Mouse (Mus musculus) Patski (cell line): ENCODE results near the gene Myo1c. TPM values are rescaled to one million over a fixed set of nuclear protein-coding genes. Genes with fewer than 3 reads are reported as not detected.

Source experiments
- ATAC-seq: fragments of 100-300 bp; one replicate; pipeline ENCODE4 v1.8.0; 2021
- CTCF ChIA-PET: fragments of 350-600 bp; sonication (Branson Sonifier 250); formaldehyde crosslinking; loops from one replicate; lab custom pipeline; 2022; ENCODE audit warnings: inconsistent platforms; lab: Charles Lee
- POLR2A ChIA-PET: fragments of 350-600 bp; sonication (Branson Sonifier 250); formaldehyde crosslinking; loops from one replicate; lab custom pipeline; 2022; ENCODE audit warnings: antibody characterized with exemption, inconsistent platforms; lab: Charles Lee
- DNase-seq: peaks from one replicate; pipeline ENCODE4 v3.0.0-alpha.2; 2011; ENCODE audit warnings: low read depth, low spot score
- H3K27me3 ChIP-seq: fragments of 371-371 bp; one replicate; pipeline ENCODE4 v1.5.1; 2021
- CTCF ChIP-seq: fragments of 100-300 bp; IDR thresholded peaks from one replicate; pipeline ENCODE4 v1.5.1; 2021
- in situ Hi-C: fragments of 300-500 bp; cut with MboI; formaldehyde crosslinking; loops from 3 replicates; pipeline ENCODE4 v1.11.1; 2018; ENCODE audit warnings: low pct_unique_long_range_greater_than_20kb, mixed read lengths
- polyA plus RNA-seq: library from polyadenylated mRNA; unstranded; gene quantifications from one replicate; pipeline ENCODE4 v1.2.3, GENCODE M21; 2021

The Myo1c gene
- polyA plus RNA-seq, result 121 TPM

- DNase-seq (no peak), ATAC-seq (no peak)
- ChIA-PET POLR2A (interaction anchor here (1.4 to 1.7 kb wide), 2 partner anchors 18 to 27 kb away, joined by 3 to 5 read pairs; no protein-coding TSS in a partner anchor), CTCF (interaction anchor here (1.0 to 1.5 kb wide), 3 partner anchors 9 to 90 kb away, joined by 3 read pairs; no protein-coding TSS in a partner anchor)
- in situ Hi-C loops, result no loop called here
- no peak for TF ChIP-seq CTCF
- H3K27me3 ChIP-seq, result no peaks in the 10 kb centered on the region
These were observed at the start of gene Myo1c for GRCm38 (mm10) chr11:75650311-75650710. Gene Myo1c (plus strand): TSS chr11:75650504.

GRCm38 (mm10) chr11:75604826-75605225 is 45.5 kb upstream of the Myo1c start:
- CTCF ChIA-PET, result no interaction called here
- no peak for TF ChIP-seq CTCF
- ATAC-seq, result no peak

DNA sequence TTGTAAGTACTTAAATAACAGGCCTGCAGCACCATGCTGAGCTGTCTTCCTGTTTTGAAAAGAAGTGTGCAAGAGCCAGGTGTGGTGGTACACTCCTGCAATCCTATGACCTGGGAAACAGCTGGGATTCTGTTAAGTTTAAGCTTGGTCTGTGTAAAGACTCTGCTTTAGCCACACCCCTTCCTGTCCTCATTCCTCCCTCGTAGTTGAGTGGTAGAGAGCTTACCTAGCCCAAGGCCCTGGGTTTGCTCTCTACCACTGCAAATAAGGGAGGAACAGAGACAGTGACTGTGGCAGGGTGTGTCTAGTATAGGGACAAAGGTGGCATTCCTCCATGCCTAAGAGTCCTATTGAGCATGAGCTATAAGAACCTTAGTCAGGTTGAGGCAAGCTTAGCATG is 45.0 kb upstream of the Myo1c start:
- in situ Hi-C loops, result no loop called here
- DNase-seq (no peak), ATAC-seq (no peak)
- H3K27me3 ChIP-seq, result no peaks in the 10 kb centered on the region
- POLR2A ChIA-PET, result interaction anchor here (1.5 kb wide), 1 partner anchor 13 kb away, joined by 5 read pairs; no protein-coding TSS in a partner anchor
- TF ChIP-seq CTCF, result no peak
- CTCF ChIA-PET, result interaction anchor here (0.7 kb wide), 1 partner anchor 75 kb away, joined by 3 read pairs; no protein-coding TSS in a partner anchor

More at GRCm38 (mm10) chr11:75604826-75605225, 45.5 kb upstream of the Myo1c start:
- no peak for DNase-seq
- in situ Hi-C loops, result no loop called here
- POLR2A ChIA-PET, result interaction anchor here (1.5 kb wide), 1 partner anchor 12 kb away, joined by 5 read pairs; no protein-coding TSS in a partner anchor
- no peaks in the 10 kb centered on the region for H3K27me3 ChIP-seq

GRCm38 (mm10) chr11:75608776-75609175 is 41.5 kb upstream of the Myo1c start:
- DNase-seq (no peak), ATAC-seq (no peak)
- no peaks in the 10 kb centered on the region for H3K27me3 ChIP-seq
- in situ Hi-C loops, result no loop called here
- ChIA-PET CTCF (interaction anchor here (1.1 to 1.6 kb wide), 2 partner anchors 11 to 16 kb away, joined by 4 to 5 read pairs; no protein-coding TSS in a partner anchor), POLR2A (no interaction called here)
- no peak for TF ChIP-seq CTCF

- DNase-seq (no peak), ATAC-seq (no peak)
- POLR2A ChIA-PET, result no interaction called here
- no peaks in the 10 kb centered on the region for H3K27me3 ChIP-seq
- TF ChIP-seq CTCF, result no peak
- CTCF ChIA-PET, result interaction anchor here (1.6 kb wide), 1 partner anchor 12 kb away, joined by 5 read pairs; no protein-coding TSS in a partner anchor
- in situ Hi-C loops, result no loop called here
These were observed 40.3 kb upstream of the Myo1c start for GRCm38 (mm10) chr11:75610021-75610420.

- CTCF ChIA-PET, result no interaction called here
- ATAC-seq (no peak), DNase-seq (no peak)
- no peak for TF ChIP-seq CTCF
- no peaks in the 10 kb centered on the region for H3K27me3 ChIP-seq
- POLR2A ChIA-PET, result no interaction called here
- in situ Hi-C loops, result no loop called here
These were observed 35.5 kb upstream of the Myo1c start for GRCm38 (mm10) chr11:75614769-75615168.

DNA sequence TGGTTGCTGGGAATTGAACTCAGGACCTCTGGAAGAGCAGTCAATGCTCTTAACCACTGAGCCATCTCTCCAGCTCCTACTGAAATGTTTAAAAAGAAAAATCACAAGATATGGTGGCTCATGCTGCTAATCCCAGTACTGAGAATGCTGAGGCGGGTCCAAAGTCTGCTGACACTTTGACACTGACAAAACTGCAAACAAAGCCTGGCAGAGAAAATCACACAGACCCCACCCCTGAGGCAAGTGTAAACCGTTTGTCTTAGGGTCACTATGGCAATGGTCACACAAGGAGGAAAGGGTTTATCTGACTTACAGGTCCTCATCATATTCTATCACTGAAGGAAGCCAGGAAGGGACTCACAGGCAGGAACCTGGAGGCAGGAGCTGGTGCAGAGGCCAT is 34.7 kb upstream of the Myo1c start:
- POLR2A ChIA-PET, result no interaction called here
- CTCF ChIA-PET, result no interaction called here
- in situ Hi-C loops, result no loop called here
- H3K27me3 ChIP-seq, result no peaks in the 10 kb centered on the region
- TF ChIP-seq CTCF, result no peak
- DNase-seq (no peak), ATAC-seq (no peak)

DNA sequence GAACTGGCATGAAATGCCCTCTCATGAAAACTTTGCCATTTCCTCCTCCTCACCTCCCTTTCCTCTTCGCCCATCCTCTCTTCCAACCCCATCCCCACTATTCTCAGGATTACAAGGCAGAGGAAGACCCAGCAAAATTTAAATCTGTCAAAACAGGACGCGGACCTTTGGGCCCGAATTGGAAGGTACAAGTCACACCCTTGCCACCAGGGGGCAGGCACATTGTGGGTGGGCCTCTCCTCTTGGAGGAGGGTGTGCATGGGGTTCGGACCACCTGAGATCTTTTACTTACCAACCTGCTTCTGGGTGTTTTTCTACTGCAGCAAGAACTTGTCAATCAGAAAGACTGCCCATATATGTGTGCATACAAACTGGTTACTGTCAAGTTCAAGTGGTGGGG is 31.2 kb upstream of the Myo1c start:
- no peak for TF ChIP-seq CTCF
- CTCF ChIA-PET, result no interaction called here
- POLR2A ChIA-PET, result no interaction called here
- ATAC-seq, result no peak
- no peaks in the 10 kb centered on the region for H3K27me3 ChIP-seq
- DNase-seq, result no peak
- in situ Hi-C loops, result no loop called here

GRCm38 (mm10) chr11:75620136-75620780 is 30.0 kb upstream of the Myo1c start:
- in situ Hi-C loops, result no loop called here
- CTCF ChIA-PET, result interaction anchor here (1.7 kb wide), 1 partner anchor 12 kb away, joined by 5 read pairs; no protein-coding TSS in a partner anchor
- peak; percentile 37 for DNase-seq
- H3K27me3 ChIP-seq, result no peaks in the 10 kb centered on the region
- no peak for ATAC-seq
- POLR2A ChIA-PET, result no interaction called here
- no peak for TF ChIP-seq CTCF

DNA sequence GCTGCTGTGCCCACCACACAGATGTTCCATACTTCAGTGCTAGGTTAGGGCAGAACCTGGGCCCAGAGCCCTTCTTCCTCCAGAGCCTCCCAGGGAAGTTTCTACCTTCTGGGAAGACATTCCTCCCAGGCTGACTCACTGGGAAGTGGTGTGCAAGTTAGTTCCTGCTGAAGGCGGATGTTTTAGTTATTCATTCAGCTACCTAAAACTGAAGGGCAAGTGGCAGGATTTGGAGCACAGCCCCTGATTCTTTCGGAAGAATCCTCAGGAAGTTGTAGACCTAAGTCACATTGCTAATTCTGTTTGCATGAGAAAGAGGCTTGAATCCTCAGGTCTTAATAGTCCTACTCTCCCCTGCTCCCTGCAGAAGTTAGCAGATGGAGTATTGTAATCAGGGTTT is 28.9 kb upstream of the Myo1c start:
- POLR2A ChIA-PET, result no interaction called here
- TF ChIP-seq CTCF, result no peak
- H3K27me3 ChIP-seq, result no peaks in the 10 kb centered on the region
- peak; percentile 61 for DNase-seq
- CTCF ChIA-PET, result interaction anchor here (1.7 kb wide), 1 partner anchor 11 kb away, joined by 5 read pairs; no protein-coding TSS in a partner anchor
- peak; percentile 75 for ATAC-seq
- in situ Hi-C loops, result no loop called here
